Mouse (Mus musculus): ENCODE measurements around the gene Rdh7. TPM values are rescaled to one million over a fixed set of nuclear protein-coding genes. Genes with fewer than 3 reads are reported as not detected.
"Not testable (repeated sequence)": the region's sequence is repeated elsewhere in the genome, so short reads cannot be mapped to it uniquely, and the experiment has no call there.

The Rdh7 gene
- total RNA-seq (2021), result not detected
- long read RNA-seq, experiment 1, result 0 reads
- long read RNA-seq, experiment 2, result 0 reads

GRCm38 (mm10) chr10:127888605-127889004 is at the start of gene Rdh7:
TSS of gene Rdh7 (minus strand) at chr10:127888817.
- no peak for DNase-seq
- intact Hi-C loops (cut with DNase I; ENCODE audit: low total_unique reads), result no loop called here

- DNase-seq, result peak; percentile 60
- intact Hi-C loops (cut with DNase I; ENCODE audit: low total_unique reads), result loop anchor here (5.0 to 10.0 kb wide), 2 partner anchors 200 to 243 kb away; partner anchors contain the start of gene Zbtb39
Measured at GRCm38 (mm10) chr10:127937428-127938010, 48.9 kb upstream of the Rdh7 start.

GRCm38 (mm10) chr10:127936747-127937409 is 48.3 kb upstream of the Rdh7 start:
- intact Hi-C loops (cut with DNase I; ENCODE audit: low total_unique reads), result loop anchor here (5.0 to 10.0 kb wide), 2 partner anchors 200 to 242 kb away; partner anchors contain the start of gene Zbtb39
- DNase-seq, result no peak

GRCm38 (mm10) chr10:127936271-127936670 is 47.7 kb upstream of the Rdh7 start:
- intact Hi-C loops (cut with DNase I; ENCODE audit: low total_unique reads), result loop anchor here (5.0 to 10.0 kb wide), 2 partner anchors 199 to 241 kb away; partner anchors contain the start of gene Zbtb39
- DNase-seq, result no peak

- intact Hi-C loops (cut with DNase I; ENCODE audit: low total_unique reads), result loop anchor here (5.0 to 10.0 kb wide), 2 partner anchors 185 to 238 kb away; no protein-coding TSS in a partner anchor
- peak; percentile 44 for DNase-seq
Measured at GRCm38 (mm10) chr10:127932290-127932926, 43.8 kb upstream of the Rdh7 start.

GRCm38 (mm10) chr10:127927737-127928136 is 39.1 kb upstream of the Rdh7 start:
- intact Hi-C loops (cut with DNase I; ENCODE audit: low total_unique reads), result no loop called here
- no peak for DNase-seq

- no peak for DNase-seq
- intact Hi-C loops (cut with DNase I; ENCODE audit: low total_unique reads), result no loop called here
Measured at GRCm38 (mm10) chr10:127924597-127925378, 36.2 kb upstream of the Rdh7 start.

GRCm38 (mm10) chr10:127923024-127923423 is 34.4 kb upstream of the Rdh7 start:
- intact Hi-C loops (cut with DNase I; ENCODE audit: low total_unique reads), result no loop called here
- DNase-seq, result no peak

- intact Hi-C loops (cut with DNase I; ENCODE audit: low total_unique reads), result no loop called here
- no peak for DNase-seq
Measured at GRCm38 (mm10) chr10:127922241-127922640, 33.6 kb upstream of the Rdh7 start.

GRCm38 (mm10) chr10:127917651-127918050 is 29.0 kb upstream of the Rdh7 start:
- intact Hi-C loops (cut with DNase I; ENCODE audit: low total_unique reads), result no loop called here
- DNase-seq, result no peak

GRCm38 (mm10) chr10:127917183-127917582 is 28.6 kb upstream of the Rdh7 start:
- intact Hi-C loops (cut with DNase I; ENCODE audit: low total_unique reads); DNase-seq: not testable (repeated sequence)

GRCm38 (mm10) chr10:127915578-127915977 is 27.0 kb upstream of the Rdh7 start:
- DNase-seq, result no peak
- intact Hi-C loops (cut with DNase I; ENCODE audit: low total_unique reads), result no loop called here

- intact Hi-C loops (cut with DNase I; ENCODE audit: low total_unique reads), result no loop called here
- DNase-seq, result no peak
Measured at GRCm38 (mm10) chr10:127907386-127907951, 18.9 kb upstream of the Rdh7 start.

GRCm38 (mm10) chr10:127906138-127906537 is 17.5 kb upstream of the Rdh7 start:
- no peak for DNase-seq
- intact Hi-C loops (cut with DNase I; ENCODE audit: low total_unique reads), result no loop called here

GRCm38 (mm10) chr10:127904718-127905446 is 16.3 kb upstream of the Rdh7 start:
- DNase-seq, result no peak
- intact Hi-C loops (cut with DNase I; ENCODE audit: low total_unique reads), result no loop called here

- DNase-seq, result no peak
- intact Hi-C loops (cut with DNase I; ENCODE audit: low total_unique reads), result no loop called here
Measured at GRCm38 (mm10) chr10:127903116-127903515, 14.5 kb upstream of the Rdh7 start.

GRCm38 (mm10) chr10:127901751-127902150 is 13.1 kb upstream of the Rdh7 start:
- DNase-seq, result no peak
- intact Hi-C loops (cut with DNase I; ENCODE audit: low total_unique reads), result no loop called here

GRCm38 (mm10) chr10:127899783-127900182 is 11.2 kb upstream of the Rdh7 start:
- no peak for DNase-seq
- intact Hi-C loops (cut with DNase I; ENCODE audit: low total_unique reads), result no loop called here

GRCm38 (mm10) chr10:127898218-127898617 is 9.6 kb upstream of the Rdh7 start, which contains the start of gene Sdr9c7:
TSS of gene Sdr9c7 (plus strand) at chr10:127898518.
- no peak for DNase-seq
- intact Hi-C loops (cut with DNase I; ENCODE audit: low total_unique reads), result no loop called here
